Mouse (Mus musculus) cerebellum, adult 2 months (tissue): ENCODE measurements around the gene Cyp2j7.

Experiments used
- CTCF ChIP-seq: fragments of 200-500 bp; IDR thresholded peaks from 2 replicates; pipeline ENCODE4 v1.5.1; 2011; ENCODE audit warnings: low read depth, mild to moderate bottlenecking, control low read depth, low read length, moderate library complexity, borderline replicate concordance; ENCODE audit not compliant: insufficient read depth
- POLR2A ChIP-seq: fragments of 200-500 bp; IDR thresholded peaks from 2 replicates; pipeline ENCODE4 v1.6.1; 2011; ENCODE audit warnings: low read length, control low read depth, borderline replicate concordance; ENCODE audit not compliant: insufficient read depth

- TF ChIP-seq CTCF (no peak), POLR2A (no peak)
Observed at GRCm38 (mm10) chr4:96162839-96163238, 73.6 kb downstream of the Cyp2j7 start.
